Mouse (Mus musculus) spleen, postnatal 10 days (tissue): ENCODE data around the gene Ralgps2.
A peak's percentile ranks its signal among the peaks of the same experiment; 100 is the strongest.

Experiments
- DNase-seq, 2 experiments: peaks; one replicate each; pipeline ENCODE4 v3.0.0; 2021 to 2022; ENCODE audit warnings: low spot score in 2 of 2

Ralgps2 gene

GRCm38 (mm10) chr1:156955926-156956760, 16.7 kb upstream of the Ralgps2 start:
- peak in 1 of 2 experiments; percentile 60 for DNase-seq

GRCm38 (mm10) chr1:156954216-156954615, 14.8 kb upstream of the Ralgps2 start:
- DNase-seq: no peak

GRCm38 (mm10) chr1:156950354-156950753, 10.9 kb upstream of the Ralgps2 start:
- no peak for DNase-seq

DNA sequence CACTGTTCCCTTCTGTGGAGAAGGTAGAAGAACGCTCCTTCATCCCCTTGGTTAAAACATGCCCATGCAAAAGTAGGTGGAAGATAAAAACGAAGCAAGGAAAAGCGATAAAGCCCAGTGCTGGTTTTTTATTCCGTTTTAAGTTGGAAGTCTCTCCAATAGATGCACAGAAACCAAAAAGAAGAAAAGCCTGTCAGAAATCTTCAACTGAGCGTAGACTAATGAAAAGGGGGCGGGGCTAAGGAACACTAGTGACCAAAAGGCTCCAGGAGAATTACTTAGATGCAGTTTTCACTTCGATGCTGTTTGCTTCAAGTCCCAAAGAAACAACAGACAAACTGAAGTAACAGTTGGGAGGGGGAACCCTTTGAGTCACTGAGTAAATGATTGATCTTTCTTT, 1.2 kb upstream of the Ralgps2 start:
- DNase-seq: no peak

- no peak for DNase-seq
Measured at GRCm38 (mm10) chr1:156940142-156940522, 706 bp upstream of the Ralgps2 start.

GRCm38 (mm10) chr1:156938705-156939242, 652 bp downstream of the Ralgps2 start:
- DNase-seq: peak; percentile 53 to 83

- no peak for DNase-seq
Measured at GRCm38 (mm10) chr1:156937436-156937835, 2.0 kb downstream of the Ralgps2 start.

GRCm38 (mm10) chr1:156933712-156934111, 5.7 kb downstream of the Ralgps2 start:
- DNase-seq: peak in 1 of 2 experiments; percentile 47

- DNase-seq: no peak
Measured at GRCm38 (mm10) chr1:156932036-156932774, 7.2 kb downstream of the Ralgps2 start.

GRCm38 (mm10) chr1:156931106-156931870, 8.1 kb downstream of the Ralgps2 start:
- no peak for DNase-seq

- DNase-seq: no peak
Measured at GRCm38 (mm10) chr1:156930263-156930662, 9.2 kb downstream of the Ralgps2 start.

- no peak for DNase-seq
Measured at GRCm38 (mm10) chr1:156928255-156928654, 11.2 kb downstream of the Ralgps2 start.

DNA sequence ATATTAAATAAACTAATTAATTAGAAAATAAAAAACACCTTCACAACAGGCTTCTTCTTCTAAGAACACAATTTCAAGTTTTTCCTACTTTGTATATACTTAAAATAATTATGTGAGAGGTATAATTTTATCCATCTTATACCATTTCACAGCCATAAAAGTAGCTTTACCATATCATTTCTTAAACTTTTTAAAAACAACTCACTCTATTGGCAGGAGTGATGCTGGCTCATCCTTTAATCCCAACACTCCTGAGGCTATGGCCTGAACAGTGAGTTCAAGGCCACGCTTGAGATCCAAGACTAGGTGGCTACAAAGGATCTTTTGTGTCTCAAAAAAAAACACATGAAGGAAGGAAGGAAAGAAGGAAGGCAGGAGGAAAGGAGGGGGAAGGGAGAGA, 15.9 kb downstream of the Ralgps2 start:
- DNase-seq: no peak

- no peak for DNase-seq
Measured at GRCm38 (mm10) chr1:156922921-156923320, 16.5 kb downstream of the Ralgps2 start.

- peak; percentile 25 to 71 for DNase-seq
Measured at GRCm38 (mm10) chr1:156921290-156921994, 18.0 kb downstream of the Ralgps2 start.

- DNase-seq: no peak
Measured at GRCm38 (mm10) chr1:156917460-156917859, 22.0 kb downstream of the Ralgps2 start.

- DNase-seq: no peak
Measured at GRCm38 (mm10) chr1:156916361-156916760, 23.1 kb downstream of the Ralgps2 start.

DNA sequence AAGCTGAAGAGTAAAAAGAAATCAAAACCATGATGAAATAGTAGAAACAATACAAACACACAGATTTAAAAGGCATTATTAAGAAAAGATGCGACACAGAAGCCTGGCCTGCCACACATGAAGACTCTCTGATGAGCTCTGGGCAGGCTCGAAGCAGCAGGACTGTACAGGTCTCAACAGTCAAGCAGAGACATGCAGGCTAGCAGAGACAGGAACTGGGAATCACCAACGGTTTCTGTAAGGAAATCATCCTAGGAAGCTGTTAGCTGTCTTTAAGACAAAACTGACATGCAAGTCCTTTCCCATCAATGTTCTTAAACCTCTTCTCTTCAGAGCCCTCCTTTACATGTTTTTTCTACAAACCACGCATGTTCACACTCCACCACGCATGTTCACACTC, 24.5 kb downstream of the Ralgps2 start:
- no peak for DNase-seq

DNA sequence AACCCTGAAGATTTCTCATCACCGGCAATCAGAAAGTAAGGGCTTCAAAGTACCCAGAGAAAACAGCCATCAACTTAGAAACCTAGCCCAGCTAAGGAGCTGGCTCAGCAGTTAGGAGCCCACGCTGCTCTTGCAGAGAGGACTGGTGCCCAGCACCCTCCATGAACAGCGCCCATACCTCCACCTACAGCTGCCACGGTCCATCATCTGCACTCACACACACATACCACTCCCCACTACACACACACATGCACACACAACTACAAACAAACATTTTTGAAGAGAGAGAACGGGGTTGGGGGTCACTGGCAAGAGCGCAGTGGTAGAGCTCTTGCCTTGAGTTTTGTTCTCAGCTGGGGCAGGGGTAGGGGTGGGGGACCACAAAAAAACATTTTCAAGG, 26.2 kb downstream of the Ralgps2 start:
- no peak for DNase-seq

GRCm38 (mm10) chr1:156910948-156911347, 28.5 kb downstream of the Ralgps2 start:
- no peak for DNase-seq

- DNase-seq: no peak
Measured at GRCm38 (mm10) chr1:156909866-156910265, 29.6 kb downstream of the Ralgps2 start.
